Mouse (Mus musculus): ENCODE measurements at regions not wholly inside any gene's neighbourhood (a gene's known extent, or its start where the extent isn't known, plus 50 kb on each side); places are given as distances from the start of the nearest gene placed in this dataset.
A peak's percentile ranks its signal among the peaks of the same experiment; 100 is the strongest.

- Histone ChIP-seq H3K27ac (no peak overlapping the region), H3K36me3 (no peaks in the 10 kb centered on the region), H3K9ac (no peak overlapping the region), H3K9me3 (no peaks in the 10 kb centered on the region), H3K4me1 (replicated peaks) (peaks cover 3% of the 10 kb centered on the region), H3K27me3 (no peaks in the 10 kb centered on the region), H3K4me2 (no peak overlapping the region), H3K4me3 (no peak overlapping the region)
- WGBS = 87% methylated on average over 3 of the region's 3 CpGs
- ATAC-seq (ENCODE audit: low FRiP score) = no peak
Observed at GRCm38 (mm10) chr11:63294476-63294875, 165.7 kb downstream of the Pmp22 start.

GRCm38 (mm10) chr11:63296476-63296875 is 167.7 kb downstream of the Pmp22 start:
- H3K4me2 ChIP-seq = no peak overlapping the region
- H3K36me3 ChIP-seq = no peaks in the 10 kb centered on the region
- 60% methylated on average over 3 of the region's 3 CpGs for WGBS
- no peak overlapping the region for H3K4me3 ChIP-seq
- no peak for ATAC-seq (ENCODE audit: low FRiP score)
- peaks cover 18% of the 10 kb centered on the region for H3K4me1 ChIP-seq (replicated peaks)
- no peak overlapping the region for H3K9ac ChIP-seq
- H3K27me3 ChIP-seq = no peaks in the 10 kb centered on the region
- H3K27ac ChIP-seq = no peak overlapping the region
- H3K9me3 ChIP-seq = no peaks in the 10 kb centered on the region

GRCm38 (mm10) chr11:63299712-63300581 is 171.2 kb downstream of the Pmp22 start:
- Histone ChIP-seq H3K4me3 (no peak overlapping the region), H3K4me1 (replicated peaks) (peaks cover 18% of the 10 kb centered on the region), H3K9me3 (no peaks in the 10 kb centered on the region), H3K4me2 (no peak overlapping the region), H3K27me3 (no peaks in the 10 kb centered on the region), H3K27ac (peak overlapping the region; percentile 5; the same call in 1 of the 2 replicates), H3K9ac (no peak overlapping the region), H3K36me3 (no peaks in the 10 kb centered on the region)
- 17% methylated on average over 14 of the region's 14 CpGs for WGBS
- ATAC-seq (ENCODE audit: low FRiP score) = 0 out of 2 replicates have a peak, but pooled peaks have one; percentile 49

- Histone ChIP-seq H3K4me3 (no peak overlapping the region), H3K4me2 (no peak overlapping the region), H3K27ac (no peak overlapping the region), H3K27me3 (no peaks in the 10 kb centered on the region), H3K9me3 (no peaks in the 10 kb centered on the region), H3K4me1 (replicated peaks) (no peaks in the 10 kb centered on the region), H3K9ac (no peak overlapping the region), H3K36me3 (no peaks in the 10 kb centered on the region)
- no peak for ATAC-seq (ENCODE audit: low FRiP score)
- 89% methylated on average over 4 of the region's 4 CpGs for WGBS
Observed at GRCm38 (mm10) chr11:63325166-63325565, 196.4 kb downstream of the Pmp22 start.

GRCm38 (mm10) chr11:63326864-63327263 is 198.1 kb downstream of the Pmp22 start:
- no peaks in the 10 kb centered on the region for H3K9me3 ChIP-seq
- no peak for ATAC-seq (ENCODE audit: low FRiP score)
- H3K4me1 ChIP-seq (replicated peaks) = no peaks in the 10 kb centered on the region
- H3K27ac ChIP-seq = no peak overlapping the region
- WGBS = 57% methylated on average over 5 of the region's 5 CpGs
- H3K4me3 ChIP-seq = no peak overlapping the region
- H3K27me3 ChIP-seq = no peaks in the 10 kb centered on the region
- H3K9ac ChIP-seq = no peak overlapping the region
- no peak overlapping the region for H3K4me2 ChIP-seq
- H3K36me3 ChIP-seq = no peaks in the 10 kb centered on the region

GRCm38 (mm10) chr11:63337503-63337902 is 208.7 kb downstream of the Pmp22 start:
- Histone ChIP-seq H3K4me3 (no peak overlapping the region), H3K27me3 (no peaks in the 10 kb centered on the region), H3K4me2 (no peak overlapping the region), H3K36me3 (no peaks in the 10 kb centered on the region), H3K9ac (no peak overlapping the region), H3K9me3 (no peaks in the 10 kb centered on the region), H3K4me1 (replicated peaks) (no peaks in the 10 kb centered on the region), H3K27ac (no peak overlapping the region)
- whole genome bisulfite sequencing = 78% methylated on average over 9 of the region's 9 CpGs
- no peak for ATAC-seq (ENCODE audit: low FRiP score)

- H3K4me1 ChIP-seq (replicated peaks) = no peaks in the 10 kb centered on the region
- H3K4me2 ChIP-seq = no peak overlapping the region
- no peak for ATAC-seq (ENCODE audit: low FRiP score)
- no peaks in the 10 kb centered on the region for H3K36me3 ChIP-seq
- no peak overlapping the region for H3K27ac ChIP-seq
- no peaks in the 10 kb centered on the region for H3K27me3 ChIP-seq
- H3K9me3 ChIP-seq = no peaks in the 10 kb centered on the region
- H3K9ac ChIP-seq = no peak overlapping the region
- 94% methylated on average over 1 of the region's 1 CpGs for WGBS
- H3K4me3 ChIP-seq = no peak overlapping the region
Observed at GRCm38 (mm10) chr11:63338277-63338676, 209.5 kb downstream of the Pmp22 start.

- no peak overlapping the region for H3K4me3 ChIP-seq
- no peak overlapping the region for H3K27ac ChIP-seq
- no peaks in the 10 kb centered on the region for H3K9me3 ChIP-seq
- H3K9ac ChIP-seq = no peak overlapping the region
- H3K36me3 ChIP-seq = no peaks in the 10 kb centered on the region
- ATAC-seq (ENCODE audit: low FRiP score) = no peak
- no peak overlapping the region for H3K4me2 ChIP-seq
- H3K4me1 ChIP-seq (replicated peaks) = peaks cover 7% of the 10 kb centered on the region; the same call in 1 of the 2 replicates
- WGBS = 85% methylated on average over 4 of the region's 4 CpGs
- H3K27me3 ChIP-seq = no peaks in the 10 kb centered on the region
Observed at GRCm38 (mm10) chr11:63345653-63346052, 216.9 kb downstream of the Pmp22 start.

- 19% methylated on average over 7 of the region's 7 CpGs for WGBS
- Histone ChIP-seq H3K9me3 (no peaks in the 10 kb centered on the region), H3K36me3 (no peaks in the 10 kb centered on the region), H3K4me3 (no peak overlapping the region), H3K27ac (peak overlapping the region; percentile 13; the same call in 1 of the 2 replicates), H3K4me1 (replicated peaks) (peaks cover 11% of the 10 kb centered on the region; the same call in 1 of the 2 replicates), H3K4me2 (no peak overlapping the region), H3K27me3 (no peaks in the 10 kb centered on the region), H3K9ac (no peak overlapping the region)
- no peak for ATAC-seq (ENCODE audit: low FRiP score)
Observed at GRCm38 (mm10) chr11:63350123-63350696, 221.4 kb downstream of the Pmp22 start.

GRCm38 (mm10) chr11:63351999-63352398 is 223.2 kb downstream of the Pmp22 start:
- Histone ChIP-seq H3K9me3 (no peaks in the 10 kb centered on the region), H3K4me2 (no peak overlapping the region), H3K27ac (no peak overlapping the region), H3K4me3 (no peak overlapping the region), H3K9ac (no peak overlapping the region), H3K4me1 (replicated peaks) (peaks cover 11% of the 10 kb centered on the region; the same call in 1 of the 2 replicates), H3K27me3 (no peaks in the 10 kb centered on the region), H3K36me3 (no peaks in the 10 kb centered on the region)
- ATAC-seq (ENCODE audit: low FRiP score) = no peak
- WGBS = 93% methylated on average over 8 of the region's 8 CpGs

GRCm38 (mm10) chr11:63352990-63353389 is 224.2 kb downstream of the Pmp22 start:
- no peak overlapping the region for H3K4me3 ChIP-seq
- no peak overlapping the region for H3K4me2 ChIP-seq
- H3K36me3 ChIP-seq = no peaks in the 10 kb centered on the region
- no peaks in the 10 kb centered on the region for H3K9me3 ChIP-seq
- H3K27me3 ChIP-seq = no peaks in the 10 kb centered on the region
- ATAC-seq (ENCODE audit: low FRiP score) = no peak
- no peak overlapping the region for H3K9ac ChIP-seq
- 78% methylated on average over 3 of the region's 3 CpGs for WGBS
- peaks cover 11% of the 10 kb centered on the region; the same call in 1 of the 2 replicates for H3K4me1 ChIP-seq (replicated peaks)
- H3K27ac ChIP-seq = no peak overlapping the region

- Histone ChIP-seq H3K27me3 (no peaks in the 10 kb centered on the region), H3K27ac (no peak overlapping the region), H3K9ac (no peak overlapping the region), H3K4me2 (no peak overlapping the region), H3K36me3 (no peaks in the 10 kb centered on the region), H3K4me3 (no peak overlapping the region), H3K4me1 (replicated peaks) (peaks cover 11% of the 10 kb centered on the region; the same call in 1 of the 2 replicates), H3K9me3 (no peaks in the 10 kb centered on the region)
- ATAC-seq (ENCODE audit: low FRiP score) = no peak
- WGBS = 90% methylated on average over 8 of the region's 8 CpGs
Observed at GRCm38 (mm10) chr11:63353671-63354070, 224.9 kb downstream of the Pmp22 start.

Measured in hindbrain, embryonic 13.5 days (tissue).